Mouse (Mus musculus) lung, embryonic 14.5 days (tissue): ENCODE measurements around the gene Mrpl33. TPM values are rescaled to one million over a fixed set of nuclear protein-coding genes. Genes with fewer than 3 reads are reported as not detected.
A peak's percentile ranks its signal among the peaks of the same experiment; 100 is the strongest.

Source experiments
- ATAC-seq: fragments of 200-750 bp; cut with Nextera tagmentation; 2 replicates; pipeline ENCODE4 v1.8.0; 2017; ENCODE audit warnings: mild to moderate bottlenecking, moderate TSS enrichment, moderate library complexity; ENCODE audit not compliant: insufficient read depth
- DNase-seq: peaks from one replicate; pipeline ENCODE4 v3.0.0-alpha.2; 2015
- H3K27ac ChIP-seq: fragments of 300-500 bp; sonication (generic); 2 replicates; pipeline ENCODE4 v1.5.1; 2014; ENCODE audit warnings: low read depth, mild to moderate bottlenecking, moderate library complexity
- H3K27me3 ChIP-seq: fragments of 300-500 bp; sonication (generic); 2 replicates; pipeline ENCODE4 v1.6.1; 2014; ENCODE audit warnings: low read length, control low read depth; ENCODE audit not compliant: insufficient read depth
- H3K36me3 ChIP-seq: fragments of 300-500 bp; sonication (generic); 2 replicates; pipeline ENCODE4 v1.6.1; 2014; ENCODE audit warnings: control low read depth; ENCODE audit not compliant: insufficient read depth
- H3K4me1 ChIP-seq: fragments of 300-500 bp; sonication (generic); 2 replicates; pipeline ENCODE4 v1.6.1; 2014; ENCODE audit warnings: antibody characterized with exemption, control low read depth; ENCODE audit not compliant: insufficient read depth
- H3K4me2 ChIP-seq: fragments of 300-500 bp; sonication (generic); 2 replicates; pipeline ENCODE4 v1.6.1; 2014; ENCODE audit warnings: mild to moderate bottlenecking
- H3K4me3 ChIP-seq: fragments of 300-500 bp; sonication (generic); 2 replicates; pipeline ENCODE4 v1.5.1; 2014; ENCODE audit warnings: low read depth, low read length
- H3K9ac ChIP-seq: fragments of 300-500 bp; sonication (generic); 2 replicates; pipeline ENCODE4 v1.6.1; 2014
- H3K9me3 ChIP-seq: fragments of 300-500 bp; sonication (generic); 2 replicates; pipeline ENCODE4 v1.6.1; 2016; ENCODE audit warnings: low read depth, low read length, control low read depth
- CTCF ChIP-seq: IDR thresholded peaks from 2 replicates; pipeline ENCODE4 v1.5.1; 2016; ENCODE audit warnings: antibody characterized with exemption, low read depth
- WGBS: fragments of 180-500 bp; shearing (Covaris S2); extraction: QIAGEN DNeasy Blood & Tissue Kit; methylation state at CpG from one replicate; pipeline ENCODE4 v1.1.7; 2014; 5-methylcytosine and 5-hydroxymethylcytosine counted together
- polyA plus RNA-seq: library from polyadenylated mRNA; unstranded; fragments of >200 nt; fragmentation: Nextera tagmentation; extraction: Ambion mirVana; gene quantifications from 2 replicates; pipeline ENCODE4 v1.2.1, GENCODE M21; 2014

Gene Mrpl33
- polyA plus RNA-seq, 1 experiment from 2014 or later: 272 TPM

- 39% methylated on average over 9 of the region's 9 CpGs for WGBS
These were observed 40.0 kb downstream of the Mrpl33 start for GRCm38 (mm10) chr5:31636636-31637253.

GRCm38 (mm10) chr5:31640542-31640941 lies 43.8 kb downstream of the Mrpl33 start:
- Histone ChIP-seq H3K4me1 (0 out of 2 replicates have a peak, but pooled peaks cover 6% of the 10 kb centered on the region), H3K27me3 (no peaks in the 10 kb centered on the region), H3K9ac (no peak overlapping the region), H3K36me3 (0 out of 2 replicates have a peak, but pooled peaks cover 5% of the 10 kb centered on the region), H3K9me3 (no peaks in the 10 kb centered on the region), H3K4me2 (no peak overlapping the region), H3K4me3 (no peak overlapping the region), H3K27ac (no peak overlapping the region)
- DNase-seq (no peak), ATAC-seq (no peak)
- WGBS: 93% methylated on average over 2 of the region's 2 CpGs
- no peak for TF ChIP-seq CTCF

More at GRCm38 (mm10) chr5:31636636-31637253, 40.0 kb downstream of the Mrpl33 start:
- ATAC-seq (0 out of 2 replicates have a peak, but pooled peaks have one; percentile 47), DNase-seq (peak; percentile 24)
- Histone ChIP-seq H3K27ac (0 out of 2 replicates have a peak overlapping the region, but pooled peaks have one; percentile 4), H3K4me3 (no peak overlapping the region), H3K4me1 (0 out of 2 replicates have a peak, but pooled peaks cover 6% of the 10 kb centered on the region), H3K36me3 (0 out of 2 replicates have a peak, but pooled peaks cover 2% of the 10 kb centered on the region), H3K9me3 (no peaks in the 10 kb centered on the region), H3K9ac (no peak overlapping the region), H3K4me2 (no peak overlapping the region), H3K27me3 (no peaks in the 10 kb centered on the region)
- TF ChIP-seq CTCF: no peak

GRCm38 (mm10) chr5:31642300-31642699 lies 45.6 kb downstream of the Mrpl33 start:
- no peak overlapping the region for H3K4me3 ChIP-seq
- no peak for ATAC-seq
- H3K9me3 ChIP-seq: no peaks in the 10 kb centered on the region
- H3K27me3 ChIP-seq: no peaks in the 10 kb centered on the region
- no peak overlapping the region for H3K4me2 ChIP-seq
- no peaks in the 10 kb centered on the region for H3K4me1 ChIP-seq
- no peak for TF ChIP-seq CTCF
- no peak overlapping the region for H3K9ac ChIP-seq
- H3K36me3 ChIP-seq: 0 out of 2 replicates have a peak, but pooled peaks cover 5% of the 10 kb centered on the region
- 86% methylated on average over 3 of the region's 3 CpGs for WGBS
- no peak for DNase-seq
- H3K27ac ChIP-seq: no peak overlapping the region

- TF ChIP-seq CTCF: no peak
- Histone ChIP-seq H3K27me3 (no peaks in the 10 kb centered on the region), H3K27ac (no peak overlapping the region), H3K4me1 (no peaks in the 10 kb centered on the region), H3K9me3 (no peaks in the 10 kb centered on the region), H3K4me3 (no peak overlapping the region), H3K4me2 (no peak overlapping the region), H3K9ac (no peak overlapping the region), H3K36me3 (0 out of 2 replicates have a peak, but pooled peaks cover 3% of the 10 kb centered on the region)
- 74% methylated on average over 4 of the region's 4 CpGs for WGBS
- DNase-seq: no peak
- ATAC-seq: no peak
These were observed 47.5 kb downstream of the Mrpl33 start for GRCm38 (mm10) chr5:31644272-31644671.

- no peak for ATAC-seq
- H3K4me2 ChIP-seq: no peak overlapping the region
- DNase-seq: no peak
- 0 out of 2 replicates have a peak, but pooled peaks cover 3% of the 10 kb centered on the region for H3K36me3 ChIP-seq
- H3K9ac ChIP-seq: no peak overlapping the region
- H3K4me3 ChIP-seq: no peak overlapping the region
- no peak for TF ChIP-seq CTCF
- H3K9me3 ChIP-seq: no peaks in the 10 kb centered on the region
- WGBS: 87% methylated on average over 6 of the region's 6 CpGs
- no peaks in the 10 kb centered on the region for H3K4me1 ChIP-seq
- H3K27me3 ChIP-seq: no peaks in the 10 kb centered on the region
- no peak overlapping the region for H3K27ac ChIP-seq
These were observed 48.1 kb downstream of the Mrpl33 start for GRCm38 (mm10) chr5:31644847-31645246.

- no peak overlapping the region for H3K27ac ChIP-seq
- 81% methylated on average over 6 of the region's 6 CpGs for WGBS
- no peaks in the 10 kb centered on the region for H3K9me3 ChIP-seq
- TF ChIP-seq CTCF: no peak
- no peaks in the 10 kb centered on the region for H3K4me1 ChIP-seq
- no peak overlapping the region for H3K9ac ChIP-seq
- no peak overlapping the region for H3K4me2 ChIP-seq
- no peak for ATAC-seq
- H3K4me3 ChIP-seq: no peak overlapping the region
- H3K27me3 ChIP-seq: no peaks in the 10 kb centered on the region
- H3K36me3 ChIP-seq: 0 out of 2 replicates have a peak, but pooled peaks cover 3% of the 10 kb centered on the region
- no peak for DNase-seq
These were observed 49.1 kb downstream of the Mrpl33 start for GRCm38 (mm10) chr5:31645798-31646197.

- H3K4me1 ChIP-seq: no peaks in the 10 kb centered on the region
- H3K4me2 ChIP-seq: no peak overlapping the region
- no peak for ATAC-seq
- H3K4me3 ChIP-seq: no peak overlapping the region
- no peak overlapping the region for H3K27ac ChIP-seq
- no peak for TF ChIP-seq CTCF
- H3K36me3 ChIP-seq: 0 out of 2 replicates have a peak, but pooled peaks cover 3% of the 10 kb centered on the region
- WGBS: 84% methylated on average over 6 of the region's 6 CpGs
- no peaks in the 10 kb centered on the region for H3K9me3 ChIP-seq
- H3K27me3 ChIP-seq: no peaks in the 10 kb centered on the region
- DNase-seq: no peak
- H3K9ac ChIP-seq: no peak overlapping the region
These were observed 49.8 kb downstream of the Mrpl33 start for GRCm38 (mm10) chr5:31646574-31646973.
